Mouse (Mus musculus): ENCODE results near the gene Zc3h13. TPM values are rescaled to one million over a fixed set of nuclear protein-coding genes. Genes with fewer than 3 reads are reported as not detected.

Gene Zc3h13
- polyA plus RNA-seq, 1 experiment from 2014 or later, result 19.9 TPM

GRCm38 (mm10) chr14:75351626-75352025 is 67.5 kb downstream of the Zc3h13 start:
- Histone ChIP-seq H3K9ac (ENCODE audit: low read depth, low read length) (no peak overlapping the region), H3K27me3 (replicated peaks; ENCODE audit: control insufficient read depth, insufficient read depth, low read length) (no peaks in the 10 kb centered on the region), H3K4me3 (ENCODE audit: low read length) (no peak overlapping the region), H3K4me1 (ENCODE audit: control insufficient read depth, insufficient read depth, low read length) (no peaks in the 10 kb centered on the region), H3K9me3 (ENCODE audit: control insufficient read depth, low read length) (no peaks in the 10 kb centered on the region), H3K27ac (ENCODE audit: low read length) (no peak overlapping the region), H3K4me2 (ENCODE audit: low read depth, low read length) (no peak overlapping the region), H3K36me3 (ENCODE audit: control insufficient read depth, insufficient read depth, low read length) (no peaks in the 10 kb centered on the region)
- 53% methylated on average over 4 of the region's 4 CpGs for WGBS
- no peak for ATAC-seq

GRCm38 (mm10) chr14:75363316-75363715 is 79.1 kb downstream of the Zc3h13 start:
- Histone ChIP-seq H3K9me3 (ENCODE audit: control insufficient read depth, low read length) (no peaks in the 10 kb centered on the region), H3K4me3 (ENCODE audit: low read length) (no peak overlapping the region), H3K4me2 (ENCODE audit: low read depth, low read length) (no peak overlapping the region), H3K9ac (ENCODE audit: low read depth, low read length) (no peak overlapping the region), H3K27me3 (replicated peaks; ENCODE audit: control insufficient read depth, insufficient read depth, low read length) (no peaks in the 10 kb centered on the region), H3K4me1 (ENCODE audit: control insufficient read depth, insufficient read depth, low read length) (no peaks in the 10 kb centered on the region), H3K36me3 (ENCODE audit: control insufficient read depth, insufficient read depth, low read length) (no peaks in the 10 kb centered on the region), H3K27ac (ENCODE audit: low read length) (no peak overlapping the region)
- WGBS, result 53% methylated on average over 6 of the region's 6 CpGs
- no peak for ATAC-seq

GRCm38 (mm10) chr14:75365301-75366035 is 81.3 kb downstream of the Zc3h13 start:
- Histone ChIP-seq H3K4me3 (ENCODE audit: low read length) (no peak overlapping the region), H3K27me3 (replicated peaks; ENCODE audit: control insufficient read depth, insufficient read depth, low read length) (no peaks in the 10 kb centered on the region), H3K9ac (ENCODE audit: low read depth, low read length) (no peak overlapping the region), H3K9me3 (ENCODE audit: control insufficient read depth, low read length) (no peaks in the 10 kb centered on the region), H3K36me3 (ENCODE audit: control insufficient read depth, insufficient read depth, low read length) (no peaks in the 10 kb centered on the region), H3K27ac (ENCODE audit: low read length) (no peak overlapping the region), H3K4me1 (ENCODE audit: control insufficient read depth, insufficient read depth, low read length) (no peaks in the 10 kb centered on the region), H3K4me2 (ENCODE audit: low read depth, low read length) (no peak overlapping the region)
- no peak for ATAC-seq
- WGBS, result 87% methylated on average over 9 of the region's 9 CpGs

GRCm38 (mm10) chr14:75366741-75367140 is 82.6 kb downstream of the Zc3h13 start:
- Histone ChIP-seq H3K36me3 (ENCODE audit: control insufficient read depth, insufficient read depth, low read length) (no peaks in the 10 kb centered on the region), H3K9me3 (ENCODE audit: control insufficient read depth, low read length) (no peaks in the 10 kb centered on the region), H3K4me1 (ENCODE audit: control insufficient read depth, insufficient read depth, low read length) (no peaks in the 10 kb centered on the region), H3K27ac (ENCODE audit: low read length) (no peak overlapping the region), H3K4me3 (ENCODE audit: low read length) (no peak overlapping the region), H3K27me3 (replicated peaks; ENCODE audit: control insufficient read depth, insufficient read depth, low read length) (no peaks in the 10 kb centered on the region), H3K9ac (ENCODE audit: low read depth, low read length) (no peak overlapping the region), H3K4me2 (ENCODE audit: low read depth, low read length) (no peak overlapping the region)
- ATAC-seq, result no peak
- 31% methylated on average over 11 of the region's 11 CpGs for WGBS

GRCm38 (mm10) chr14:75367503-75367902 is 83.3 kb downstream of the Zc3h13 start:
- Histone ChIP-seq H3K4me1 (ENCODE audit: control insufficient read depth, insufficient read depth, low read length) (no peaks in the 10 kb centered on the region), H3K27ac (ENCODE audit: low read length) (no peak overlapping the region), H3K9ac (ENCODE audit: low read depth, low read length) (no peak overlapping the region), H3K36me3 (ENCODE audit: control insufficient read depth, insufficient read depth, low read length) (no peaks in the 10 kb centered on the region), H3K27me3 (replicated peaks; ENCODE audit: control insufficient read depth, insufficient read depth, low read length) (no peaks in the 10 kb centered on the region), H3K4me3 (ENCODE audit: low read length) (no peak overlapping the region), H3K4me2 (ENCODE audit: low read depth, low read length) (no peak overlapping the region), H3K9me3 (ENCODE audit: control insufficient read depth, low read length) (no peaks in the 10 kb centered on the region)
- ATAC-seq, result no peak
- WGBS, result 36% methylated on average over 3 of the region's 3 CpGs

- H3K9me3 ChIP-seq (ENCODE audit: control insufficient read depth, low read length), result no peaks in the 10 kb centered on the region
- no peak overlapping the region for H3K4me2 ChIP-seq (ENCODE audit: low read depth, low read length)
- H3K27me3 ChIP-seq (replicated peaks; ENCODE audit: control insufficient read depth, insufficient read depth, low read length), result no peaks in the 10 kb centered on the region
- H3K4me1 ChIP-seq (ENCODE audit: control insufficient read depth, insufficient read depth, low read length), result no peaks in the 10 kb centered on the region
- ATAC-seq, result no peak
- no peaks in the 10 kb centered on the region for H3K36me3 ChIP-seq (ENCODE audit: control insufficient read depth, insufficient read depth, low read length)
- WGBS, result 77% methylated on average over 5 of the region's 5 CpGs
- H3K27ac ChIP-seq (ENCODE audit: low read length), result no peak overlapping the region
- H3K9ac ChIP-seq (ENCODE audit: low read depth, low read length), result no peak overlapping the region
- no peak overlapping the region for H3K4me3 ChIP-seq (ENCODE audit: low read length)
These were observed 85.7 kb downstream of the Zc3h13 start for GRCm38 (mm10) chr14:75369880-75370279.

- Histone ChIP-seq H3K9me3 (ENCODE audit: control insufficient read depth, low read length) (no peaks in the 10 kb centered on the region), H3K4me1 (ENCODE audit: control insufficient read depth, insufficient read depth, low read length) (no peaks in the 10 kb centered on the region), H3K4me3 (ENCODE audit: low read length) (no peak overlapping the region), H3K27me3 (replicated peaks; ENCODE audit: control insufficient read depth, insufficient read depth, low read length) (no peaks in the 10 kb centered on the region), H3K27ac (ENCODE audit: low read length) (no peak overlapping the region), H3K9ac (ENCODE audit: low read depth, low read length) (no peak overlapping the region), H3K4me2 (ENCODE audit: low read depth, low read length) (no peak overlapping the region), H3K36me3 (ENCODE audit: control insufficient read depth, insufficient read depth, low read length) (no peaks in the 10 kb centered on the region)
- no peak for ATAC-seq
- 65% methylated on average over 11 of the region's 11 CpGs for WGBS
These were observed 90.9 kb downstream of the Zc3h13 start for GRCm38 (mm10) chr14:75375006-75375598.

- Histone ChIP-seq H3K9me3 (ENCODE audit: control insufficient read depth, low read length) (no peaks in the 10 kb centered on the region), H3K4me3 (ENCODE audit: low read length) (no peak overlapping the region), H3K27me3 (replicated peaks; ENCODE audit: control insufficient read depth, insufficient read depth, low read length) (no peaks in the 10 kb centered on the region), H3K27ac (ENCODE audit: low read length) (no peak overlapping the region), H3K9ac (ENCODE audit: low read depth, low read length) (no peak overlapping the region), H3K4me2 (ENCODE audit: low read depth, low read length) (no peak overlapping the region), H3K4me1 (ENCODE audit: control insufficient read depth, insufficient read depth, low read length) (no peaks in the 10 kb centered on the region), H3K36me3 (ENCODE audit: control insufficient read depth, insufficient read depth, low read length) (no peaks in the 10 kb centered on the region)
- ATAC-seq, result no peak
- 39% methylated on average over 2 of the region's 2 CpGs for WGBS
These were observed 92.1 kb downstream of the Zc3h13 start for GRCm38 (mm10) chr14:75376256-75376655.

- H3K27me3 ChIP-seq (replicated peaks; ENCODE audit: control insufficient read depth, insufficient read depth, low read length), result no peaks in the 10 kb centered on the region
- H3K9ac ChIP-seq (ENCODE audit: low read depth, low read length), result no peak overlapping the region
- no peaks in the 10 kb centered on the region for H3K9me3 ChIP-seq (ENCODE audit: control insufficient read depth, low read length)
- no peak for ATAC-seq
- WGBS, result 56% methylated on average over 7 of the region's 7 CpGs
- no peak overlapping the region for H3K4me3 ChIP-seq (ENCODE audit: low read length)
- H3K36me3 ChIP-seq (ENCODE audit: control insufficient read depth, insufficient read depth, low read length), result no peaks in the 10 kb centered on the region
- no peaks in the 10 kb centered on the region for H3K4me1 ChIP-seq (ENCODE audit: control insufficient read depth, insufficient read depth, low read length)
- H3K4me2 ChIP-seq (ENCODE audit: low read depth, low read length), result no peak overlapping the region
- no peak overlapping the region for H3K27ac ChIP-seq (ENCODE audit: low read length)
These were observed 93.4 kb downstream of the Zc3h13 start for GRCm38 (mm10) chr14:75377612-75378011.

Data from intestine, embryonic 16.5 days (tissue).